Mouse (Mus musculus) C2C12 (cell line): Measurements from ENCODE around the gene Mvd.

Source experiments
- CEBPB ChIP-seq: IDR thresholded peaks from one replicate; pipeline ENCODE4 v1.6.1; 2011; ENCODE audit warnings: low read depth, mild to moderate bottlenecking, control low read depth, moderate library complexity
- CTCF ChIP-seq: IDR thresholded peaks from one replicate; pipeline ENCODE4 v1.5.1; 2011; ENCODE audit not compliant: control insufficient read depth, insufficient read depth, insufficient read length
- MAX ChIP-seq: IDR thresholded peaks from one replicate; pipeline ENCODE4 v1.6.1; 2011; ENCODE audit warnings: mild to moderate bottlenecking, control low read depth
- MYOD1 ChIP-seq: IDR thresholded peaks from one replicate; pipeline ENCODE4 v1.6.1; 2011; ENCODE audit warnings: low read depth; ENCODE audit not compliant: control insufficient read depth, insufficient read length
- MYOG ChIP-seq: IDR thresholded peaks from one replicate; pipeline ENCODE4 v1.6.1; 2011; ENCODE audit not compliant: control insufficient read depth, insufficient read length; ENCODE audit errors: extremely low read depth
- USF1 ChIP-seq: IDR thresholded peaks from one replicate; pipeline ENCODE4 v1.6.1; 2011; ENCODE audit warnings: low read depth, mild to moderate bottlenecking, control low read depth, moderate library complexity

DNA sequence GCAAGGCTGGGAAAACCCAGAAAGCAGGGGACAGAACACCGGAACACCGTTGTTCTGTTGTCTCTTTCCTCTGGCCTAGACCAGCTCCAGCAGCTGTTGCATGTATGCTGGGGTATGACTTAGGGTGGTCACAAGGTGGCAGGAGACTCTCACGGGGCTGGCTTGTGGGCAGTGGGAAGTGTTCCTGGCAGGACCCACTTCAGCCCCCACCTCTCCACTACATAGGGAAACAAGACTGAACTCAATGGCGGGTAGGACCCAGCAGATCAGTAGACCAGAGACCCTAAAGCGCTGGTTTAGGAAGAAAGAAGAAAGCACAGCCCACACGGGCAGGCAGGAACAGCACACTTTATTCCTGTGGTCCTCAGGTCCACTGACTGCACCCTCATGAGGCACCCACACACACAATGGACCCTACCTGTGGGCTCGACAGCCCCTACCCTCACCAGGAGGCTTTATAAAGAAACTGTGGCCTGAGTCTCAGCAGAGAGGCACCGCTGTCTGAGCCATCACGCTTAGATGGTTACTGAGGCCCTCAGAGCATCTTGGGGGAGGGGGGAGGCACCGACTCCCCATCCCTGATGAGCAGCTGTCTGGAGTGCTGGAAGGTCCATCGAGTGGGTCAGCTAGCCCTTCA is 9.8 kb downstream of the Mvd start:
- no peak for TF ChIP-seq MYOD1
- no peak for TF ChIP-seq CTCF
- no peak for TF ChIP-seq USF1
- no peak for TF ChIP-seq CEBPB
- TF ChIP-seq MYOG = no peak
- TF ChIP-seq MAX = no peak
